Mouse (Mus musculus): ENCODE data around the gene Gm10135.
"Not testable (repeated sequence)": the region's sequence is repeated elsewhere in the genome, so short reads cannot be mapped to it uniquely, and the experiment has no call there.

The Gm10135 gene

DNA sequence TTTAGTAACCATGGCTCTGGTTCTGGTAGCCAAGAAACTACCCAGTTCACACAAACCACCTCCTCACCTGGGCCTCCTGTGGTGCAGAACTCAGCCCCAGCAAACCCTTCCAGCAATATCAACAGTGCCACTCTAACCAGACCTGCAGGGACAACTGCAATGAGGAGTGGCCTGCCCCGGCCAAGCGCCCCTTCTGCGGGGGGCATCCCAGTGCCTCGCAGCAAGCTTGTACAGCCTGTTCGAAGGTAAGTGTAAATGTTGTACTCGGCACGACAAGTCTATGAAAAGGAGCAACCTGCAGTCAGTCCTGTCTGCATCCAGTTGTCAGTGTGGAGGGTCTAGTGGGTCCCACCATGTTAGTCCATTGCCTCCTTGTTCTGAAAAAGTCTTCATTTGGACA, at the start of gene Gm10135:
Gene Gm10135 (minus strand): TSS at position 101 of the 400 bp plus-strand sequence.
- no peak for DNase-seq (ENCODE audit: extremely low spot score)

- no peak for DNase-seq (ENCODE audit: extremely low spot score)
Measured at GRCm38 (mm10) chr5:73023801-73024200, 49.3 kb upstream of the Gm10135 start.

GRCm38 (mm10) chr5:73014745-73015144, 40.2 kb upstream of the Gm10135 start:
- DNase-seq (ENCODE audit: extremely low spot score), result no peak

- DNase-seq (ENCODE audit: extremely low spot score), result peak; percentile 31
Measured at GRCm38 (mm10) chr5:73013611-73014287, 39.2 kb upstream of the Gm10135 start.

GRCm38 (mm10) chr5:73012884-73013610, 38.5 kb upstream of the Gm10135 start:
- peak; percentile 15 for DNase-seq (ENCODE audit: extremely low spot score)

DNA sequence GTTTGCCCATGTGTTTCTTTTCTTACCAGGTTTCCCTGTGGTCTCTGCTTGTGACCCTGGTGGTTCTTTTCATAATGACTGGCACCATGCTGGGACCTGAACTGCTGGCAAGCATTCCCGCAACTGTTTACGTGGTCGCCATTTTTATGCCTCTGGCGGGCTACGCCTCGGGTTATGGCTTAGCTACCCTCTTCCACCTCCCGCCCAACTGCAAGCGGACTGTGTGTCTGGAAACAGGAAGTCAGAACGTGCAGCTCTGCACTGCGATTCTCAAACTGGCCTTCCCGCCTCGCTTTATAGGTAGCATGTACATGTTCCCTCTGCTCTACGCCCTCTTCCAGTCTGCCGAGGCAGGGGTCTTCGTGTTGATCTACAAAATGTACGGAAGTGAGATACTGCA, 37.3 kb upstream of the Gm10135 start:
- DNase-seq (ENCODE audit: extremely low spot score), result not testable (repeated sequence)

DNA sequence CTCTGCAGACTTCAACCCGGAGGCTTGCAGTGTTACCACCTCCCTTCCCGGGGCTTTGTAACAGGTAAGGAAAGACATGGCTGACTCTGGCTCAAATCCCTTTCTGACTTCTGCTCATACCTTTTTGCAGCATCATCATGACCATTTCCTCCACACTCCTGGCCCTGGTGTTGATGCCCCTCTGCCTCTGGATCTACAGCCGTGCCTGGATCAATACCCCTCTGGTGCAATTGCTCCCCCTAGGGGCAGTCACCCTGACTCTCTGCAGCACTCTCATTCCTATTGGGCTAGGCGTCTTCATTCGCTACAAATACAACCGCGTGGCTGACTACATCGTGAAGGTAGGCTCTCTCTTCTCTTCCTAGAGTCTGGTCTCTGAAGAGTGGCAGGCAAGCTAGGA, 33.7 kb upstream of the Gm10135 start:
- not testable (repeated sequence) for DNase-seq (ENCODE audit: extremely low spot score)

DNA sequence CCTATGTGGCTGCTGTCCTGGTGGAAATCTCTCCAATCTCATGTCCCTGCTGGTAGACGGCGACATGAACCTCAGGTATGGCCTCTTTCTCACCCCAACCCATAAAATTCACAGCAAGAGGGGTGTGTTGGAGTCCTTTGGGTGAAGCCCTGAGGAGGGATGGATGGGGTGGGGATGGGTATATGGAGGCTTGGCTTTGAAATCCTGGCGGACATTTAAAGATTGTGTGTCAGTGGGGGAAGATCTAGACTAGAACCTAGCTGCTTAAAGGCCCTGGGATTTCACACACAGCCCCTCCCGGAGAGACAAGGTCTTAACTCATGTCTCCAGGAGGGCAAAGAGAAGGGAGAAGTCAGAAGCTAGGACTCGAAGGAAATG, 33.1 kb upstream of the Gm10135 start:
- DNase-seq (ENCODE audit: extremely low spot score), result no peak

- peak; percentile 54 for DNase-seq (ENCODE audit: extremely low spot score)
Measured at GRCm38 (mm10) chr5:73006784-73007581, 32.5 kb upstream of the Gm10135 start, which contains the start of gene Slc10a4. Gene Slc10a4, plus strand, starts transcription at chr5:73006883.

- no peak for DNase-seq (ENCODE audit: extremely low spot score)
Measured at GRCm38 (mm10) chr5:73004046-73004445, 29.5 kb upstream of the Gm10135 start.

DNA sequence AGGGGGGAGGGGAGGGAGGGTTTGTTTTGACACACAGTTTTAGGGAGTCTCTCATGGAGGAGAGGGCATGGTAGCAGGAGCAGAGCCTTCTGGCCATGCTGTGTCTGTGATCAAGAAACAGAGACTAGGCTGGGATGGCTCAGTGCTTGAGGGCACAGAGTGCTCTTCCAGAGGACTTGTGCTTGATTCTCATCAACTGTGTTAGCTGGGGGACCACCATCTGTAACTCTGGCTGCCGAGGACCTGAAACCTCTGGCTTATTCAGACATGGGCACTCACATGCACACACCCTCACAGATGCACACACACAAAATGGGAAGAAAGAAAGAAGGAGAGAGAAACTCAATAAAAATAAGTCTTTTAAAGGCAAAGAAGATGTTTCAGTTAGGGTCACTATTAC, 24.0 kb upstream of the Gm10135 start:
- DNase-seq (ENCODE audit: extremely low spot score), result not testable (repeated sequence)

- no peak for DNase-seq (ENCODE audit: extremely low spot score)
Measured at GRCm38 (mm10) chr5:72995379-72995778, 20.9 kb upstream of the Gm10135 start.

- DNase-seq (ENCODE audit: extremely low spot score), result no peak
Measured at GRCm38 (mm10) chr5:72994928-72995327, 20.4 kb upstream of the Gm10135 start.

- no peak for DNase-seq (ENCODE audit: extremely low spot score)
Measured at GRCm38 (mm10) chr5:72994424-72994823, 19.9 kb upstream of the Gm10135 start.

DNA sequence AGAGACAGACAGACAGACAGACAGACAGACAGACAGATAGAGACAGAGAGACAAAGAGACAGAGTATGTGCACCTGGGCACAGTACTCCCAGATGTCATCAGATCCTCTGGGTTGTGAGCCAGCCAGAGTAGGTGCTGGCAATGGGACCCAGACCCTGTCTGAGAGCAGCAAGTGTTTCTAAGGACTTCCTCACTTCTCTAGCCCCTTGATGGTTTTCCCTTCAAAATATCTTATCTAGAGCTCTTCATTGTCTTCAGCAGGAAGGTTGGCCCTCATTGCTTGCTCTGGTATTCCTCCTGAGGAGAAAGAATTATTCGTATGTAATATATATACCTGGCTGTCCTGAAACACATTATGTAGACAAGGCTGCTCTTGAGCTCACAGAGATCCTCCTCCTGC, 18.0 kb upstream of the Gm10135 start:
- no peak for DNase-seq (ENCODE audit: extremely low spot score)

- no peak for DNase-seq (ENCODE audit: extremely low spot score)
Measured at GRCm38 (mm10) chr5:72989756-72990155, 15.3 kb upstream of the Gm10135 start.

- DNase-seq (ENCODE audit: extremely low spot score), result no peak
Measured at GRCm38 (mm10) chr5:72987786-72988185, 13.3 kb upstream of the Gm10135 start.

- peak; percentile 41 for DNase-seq (ENCODE audit: extremely low spot score)
Measured at GRCm38 (mm10) chr5:72984091-72984490, 9.6 kb upstream of the Gm10135 start.

- no peak for DNase-seq (ENCODE audit: extremely low spot score)
Measured at GRCm38 (mm10) chr5:72976539-72976938, 2.0 kb upstream of the Gm10135 start.

- DNase-seq (ENCODE audit: extremely low spot score), result no peak
Measured at GRCm38 (mm10) chr5:72975996-72976395, 1.5 kb upstream of the Gm10135 start.

GRCm38 (mm10) chr5:72972934-72973333, 1.6 kb downstream of the Gm10135 start:
- DNase-seq (ENCODE audit: extremely low spot score), result peak; percentile 26

GRCm38 (mm10) chr5:72972435-72972834, 2.1 kb downstream of the Gm10135 start:
- DNase-seq (ENCODE audit: extremely low spot score), result no peak

Data from embryo, embryonic 9.5 days (tissue).